8 mouse cellular contexts compared by ENCODE assay signal in the genomic region with DNA sequence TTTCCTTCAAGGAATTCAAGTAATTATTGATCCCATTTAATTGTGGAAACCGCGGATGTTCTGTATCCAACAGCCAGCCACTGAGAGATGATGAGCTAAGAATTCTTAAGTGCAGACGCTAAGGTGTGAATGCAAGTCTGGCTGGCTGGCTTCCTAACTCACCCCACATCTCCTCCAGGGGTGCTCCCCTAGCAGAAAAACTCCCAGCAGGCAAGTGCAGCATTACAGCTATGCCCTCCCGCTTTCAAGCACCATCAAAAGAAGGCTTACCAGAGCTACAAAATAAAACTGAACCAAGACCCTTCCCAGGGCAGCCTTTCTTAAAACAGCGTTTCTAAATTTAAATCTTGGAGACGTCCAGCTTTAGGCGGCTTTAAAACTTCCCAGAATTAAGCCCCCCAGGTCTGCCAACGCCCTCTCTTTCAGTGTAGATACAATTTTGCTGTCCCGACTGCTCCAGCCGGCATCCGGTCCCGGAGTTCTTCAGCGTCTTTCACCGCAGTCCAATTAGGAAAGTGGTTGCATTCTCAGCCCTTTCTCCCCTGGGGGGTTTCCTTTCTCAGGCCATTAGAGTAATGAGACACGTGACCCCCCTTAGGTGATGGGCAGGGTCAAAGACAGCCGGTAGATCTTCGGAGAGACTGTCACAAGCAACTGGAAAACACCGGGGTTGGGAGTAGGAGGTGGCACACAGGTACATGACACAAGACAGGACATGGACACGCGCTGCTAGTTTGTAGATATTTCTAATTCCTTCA. TPM values are rescaled to one million over a fixed set of nuclear protein-coding genes. Genes with fewer than 3 reads are reported as not detected.
DNase-seq lines count a peak whose midpoint lies in the region; ATAC-seq and TF ChIP-seq lines count a peak whose summit lies in the region.

No protein-coding gene starts in this region.

- peak overlapping the region in 1 of 2 experiments; percentile 14; a peak in 2 of 4 replicates for H3K4me3 ChIP-seq in liver, embryonic 14.5 days (ENCODE audit: insufficient read depth in 1 of 2, low read depth in 2 of 2, low read length in 2 of 2)

- DNase-seq in frontal cortex, postnatal 14 days (ENCODE audit: low spot score in 2 of 2) = no peak
- peak; percentile 11 for DNase-seq in right cerebral cortex, postnatal 4 days
- DNase-seq in right cerebral cortex, postnatal 14 days = no peak
- DNase-seq in liver, embryonic 14.5 days (ENCODE audit: low read depth in 3 of 3, low spot score in 3 of 3) = no peak
- peak; percentile 6 for DNase-seq in yolk sac, embryonic 10.5 days (ENCODE audit: low spot score)
- DNase-seq in T-cell, adult 2 months (ENCODE audit: low spot score) = no peak
- DNase-seq in frontal cortex, postnatal 10 days (ENCODE audit: low spot score in 2 of 2) = no peak

- peak; percentile 84 for ATAC-seq in frontal cortex, adult (ENCODE audit: low TSS enrichment)
- no peak for ATAC-seq in liver, embryonic 14.5 days (ENCODE audit: insufficient read depth)

- H3K27ac ChIP-seq in liver, embryonic 14.5 days = peak overlapping the region; percentile 9; the same call in 1 of the 2 replicates

- H3K4me1 ChIP-seq in liver, embryonic 14.5 days (replicated peaks; ENCODE audit: control insufficient read depth in 2 of 2, insufficient read depth in 2 of 2, low read length in 1 of 2) = peaks cover 0 to 7% of the 10 kb centered on the region in 2 experiments; a peak in 2 of 4 replicates

- peaks cover 14% of the 10 kb centered on the region for H3K27me3 ChIP-seq in liver, embryonic 14.5 days (ENCODE audit: control insufficient read depth, insufficient read depth, low read length)

- TF ChIP-seq EP300 in liver, embryonic 14.5 days (IDR thresholded peaks at IDR 0.05; ENCODE audit: low read depth) = no peak

- TF ChIP-seq CTCF in liver, embryonic 14.5 days (IDR thresholded peaks at IDR 0.05; ENCODE audit: low read depth) = no peak

- no peaks in the 10 kb centered on the region for H3K9me3 ChIP-seq in liver, embryonic 14.5 days (ENCODE audit: control insufficient read depth, low read length)

- 15% methylated on average over 20 of the region's 20 CpGs for WGBS in liver, embryonic 14.5 days (ENCODE audit: insufficient replicate concordance)

- H3K36me3 ChIP-seq in liver, embryonic 14.5 days (replicated peaks; ENCODE audit: control insufficient read depth, insufficient read depth, low read depth) = no peaks in the 10 kb centered on the region

- peak overlapping the region; percentile 46 for H3K4me2 ChIP-seq in liver, embryonic 14.5 days (ENCODE audit: low read depth)

- H3K9ac ChIP-seq in liver, embryonic 14.5 days (replicated peaks) = no peak overlapping the region

RNA-seq across cellular contexts. Expression of gene Paqr9, which starts 22.5 kb away (rescaled TPM):
- polyA plus RNA-seq in liver, embryonic 14.5 days (2012; rRNA removed) = 11.9 and 12.2 TPM in 2 replicates
- 7.5 and 10.7 TPM in 2 replicates for polyA plus RNA-seq in liver, embryonic 14.5 days (2014; fragmentation: Nextera tagmentation; extraction: Ambion mirVana)

RNA-seq across cellular contexts. Expression of gene Pcolce2, which starts 55.5 kb away (rescaled TPM):
- polyA plus RNA-seq in liver, embryonic 14.5 days (2012; rRNA removed) = 0.57 and 1.4 TPM in 2 replicates
- polyA plus RNA-seq in liver, embryonic 14.5 days (2014; fragmentation: Nextera tagmentation; extraction: Ambion mirVana) = 6.7 and 6.9 TPM in 2 replicates

Comparison
In these comparisons a context has a peak if more than half of its experiments do, and no peak if none do; other contexts are left out.
1. DNase-seq: peak in right cerebral cortex, postnatal 4 days (single experiment) and yolk sac, embryonic 10.5 days (single experiment); none in frontal cortex, postnatal 14 days (0 of 2), right cerebral cortex, postnatal 14 days (single experiment), liver, embryonic 14.5 days (0 of 3), T-cell, adult 2 months (single experiment) and frontal cortex, postnatal 10 days (0 of 2).